Mouse (Mus musculus): ENCODE measurements around the gene Rpl29. TPM values are rescaled to one million over a fixed set of nuclear protein-coding genes. Genes with fewer than 3 reads are reported as not detected.

The Rpl29 gene
- polyA plus RNA-seq, 1 experiment from 2014 or later, result 947 TPM

- H3K4me3 ChIP-seq (ENCODE audit: low read length), result no peak overlapping the region
- H3K27me3 ChIP-seq (ENCODE audit: insufficient read depth, low read length), result 0 out of 2 replicates have a peak, but pooled peaks cover 3% of the 10 kb centered on the region
- no peak overlapping the region for H3K9ac ChIP-seq (replicated peaks; ENCODE audit: low read length)
- no peaks in the 10 kb centered on the region for H3K9me3 ChIP-seq (ENCODE audit: low read length)
- peaks cover 60% of the 10 kb centered on the region for H3K4me1 ChIP-seq (ENCODE audit: insufficient read depth, low read length)
- peaks cover 24% of the 10 kb centered on the region for H3K36me3 ChIP-seq (ENCODE audit: insufficient read depth, low read length)
- 0 out of 2 replicates have a peak overlapping the region, but pooled peaks have one; percentile 1 for H3K27ac ChIP-seq (ENCODE audit: low read length)
- 46% methylated on average over 15 of the region's 15 CpGs for WGBS
- no peak overlapping the region for H3K4me2 ChIP-seq (replicated peaks; ENCODE audit: low read depth, low read length)
- ATAC-seq (ENCODE audit: low FRiP score, low TSS enrichment), result no peak
Observed at GRCm38 (mm10) chr9:106459946-106460345, 30.7 kb downstream of the Rpl29 start.

- no peak overlapping the region for H3K9ac ChIP-seq (replicated peaks; ENCODE audit: low read length)
- H3K4me2 ChIP-seq (replicated peaks; ENCODE audit: low read depth, low read length), result no peak overlapping the region
- no peaks in the 10 kb centered on the region for H3K9me3 ChIP-seq (ENCODE audit: low read length)
- H3K4me3 ChIP-seq (ENCODE audit: low read length), result no peak overlapping the region
- H3K27ac ChIP-seq (ENCODE audit: low read length), result 0 out of 2 replicates have a peak overlapping the region, but pooled peaks have one; percentile 1
- peaks cover 24% of the 10 kb centered on the region for H3K36me3 ChIP-seq (ENCODE audit: insufficient read depth, low read length)
- no peak; the same call in 1 of the 2 replicates for ATAC-seq (ENCODE audit: low FRiP score, low TSS enrichment)
- WGBS, result 46% methylated on average over 18 of the region's 18 CpGs
- 0 out of 2 replicates have a peak, but pooled peaks cover 3% of the 10 kb centered on the region for H3K27me3 ChIP-seq (ENCODE audit: insufficient read depth, low read length)
- peaks cover 56% of the 10 kb centered on the region for H3K4me1 ChIP-seq (ENCODE audit: insufficient read depth, low read length)
Observed at GRCm38 (mm10) chr9:106460401-106461025, 31.3 kb downstream of the Rpl29 start.

GRCm38 (mm10) chr9:106461026-106461415 is 31.8 kb downstream of the Rpl29 start:
- Histone ChIP-seq H3K9me3 (ENCODE audit: low read length) (no peaks in the 10 kb centered on the region), H3K4me2 (replicated peaks; ENCODE audit: low read depth, low read length) (no peak overlapping the region), H3K4me3 (ENCODE audit: low read length) (no peak overlapping the region), H3K27ac (ENCODE audit: low read length) (no peak overlapping the region), H3K9ac (replicated peaks; ENCODE audit: low read length) (no peak overlapping the region), H3K36me3 (ENCODE audit: insufficient read depth, low read length) (peaks cover 24% of the 10 kb centered on the region), H3K27me3 (ENCODE audit: insufficient read depth, low read length) (0 out of 2 replicates have a peak, but pooled peaks cover 3% of the 10 kb centered on the region), H3K4me1 (ENCODE audit: insufficient read depth, low read length) (peaks cover 54% of the 10 kb centered on the region)
- WGBS, result 71% methylated on average over 9 of the region's 9 CpGs
- ATAC-seq (ENCODE audit: low FRiP score, low TSS enrichment), result no peak

- Histone ChIP-seq H3K9me3 (ENCODE audit: low read length) (no peaks in the 10 kb centered on the region), H3K27ac (ENCODE audit: low read length) (no peak overlapping the region), H3K9ac (replicated peaks; ENCODE audit: low read length) (no peak overlapping the region), H3K36me3 (ENCODE audit: insufficient read depth, low read length) (peaks cover 24% of the 10 kb centered on the region), H3K27me3 (ENCODE audit: insufficient read depth, low read length) (0 out of 2 replicates have a peak, but pooled peaks cover 3% of the 10 kb centered on the region), H3K4me2 (replicated peaks; ENCODE audit: low read depth, low read length) (no peak overlapping the region), H3K4me3 (ENCODE audit: low read length) (no peak overlapping the region), H3K4me1 (ENCODE audit: insufficient read depth, low read length) (peaks cover 46% of the 10 kb centered on the region)
- ATAC-seq (ENCODE audit: low FRiP score, low TSS enrichment), result no peak
- 77% methylated on average over 16 of the region's 16 CpGs for WGBS
Observed at GRCm38 (mm10) chr9:106461641-106462429, 32.6 kb downstream of the Rpl29 start.

- Histone ChIP-seq H3K9ac (replicated peaks; ENCODE audit: low read length) (no peak overlapping the region), H3K36me3 (ENCODE audit: insufficient read depth, low read length) (peaks cover 24% of the 10 kb centered on the region), H3K27me3 (ENCODE audit: insufficient read depth, low read length) (0 out of 2 replicates have a peak, but pooled peaks cover 3% of the 10 kb centered on the region), H3K4me2 (replicated peaks; ENCODE audit: low read depth, low read length) (no peak overlapping the region), H3K4me1 (ENCODE audit: insufficient read depth, low read length) (peaks cover 41% of the 10 kb centered on the region), H3K27ac (ENCODE audit: low read length) (no peak overlapping the region), H3K9me3 (ENCODE audit: low read length) (no peaks in the 10 kb centered on the region), H3K4me3 (ENCODE audit: low read length) (no peak overlapping the region)
- 90% methylated on average over 12 of the region's 12 CpGs for WGBS
- ATAC-seq (ENCODE audit: low FRiP score, low TSS enrichment), result no peak
Observed at GRCm38 (mm10) chr9:106462430-106462800, 33.2 kb downstream of the Rpl29 start.

GRCm38 (mm10) chr9:106463122-106464063 is 34.1 kb downstream of the Rpl29 start:
- Histone ChIP-seq H3K4me1 (ENCODE audit: insufficient read depth, low read length) (peaks cover 32% of the 10 kb centered on the region), H3K4me2 (replicated peaks; ENCODE audit: low read depth, low read length) (no peak overlapping the region), H3K27ac (ENCODE audit: low read length) (no peak overlapping the region), H3K9me3 (ENCODE audit: low read length) (no peaks in the 10 kb centered on the region), H3K27me3 (ENCODE audit: insufficient read depth, low read length) (0 out of 2 replicates have a peak, but pooled peaks cover 3% of the 10 kb centered on the region), H3K4me3 (ENCODE audit: low read length) (no peak overlapping the region), H3K36me3 (ENCODE audit: insufficient read depth, low read length) (peaks cover 24% of the 10 kb centered on the region), H3K9ac (replicated peaks; ENCODE audit: low read length) (no peak overlapping the region)
- WGBS, result 84% methylated on average over 21 of the region's 21 CpGs
- ATAC-seq (ENCODE audit: low FRiP score, low TSS enrichment), result no peak

GRCm38 (mm10) chr9:106464751-106465541 is 35.7 kb downstream of the Rpl29 start:
- peak; percentile 65 for ATAC-seq (ENCODE audit: low FRiP score, low TSS enrichment)
- 1% methylated on average over 87 of the region's 99 CpGs for WGBS

GRCm38 (mm10) chr9:106465571-106466200 is 36.4 kb downstream of the Rpl29 start, which contains the start of gene Gpr62:
Gene Gpr62, minus strand, starts transcription at chr9:106465938.
- peaks cover 21% of the 10 kb centered on the region; the same call in 1 of the 2 replicates for H3K36me3 ChIP-seq (ENCODE audit: insufficient read depth, low read length)
- H3K4me3 ChIP-seq (ENCODE audit: low read length), result peak within 1 kb of the TSS; percentile 58
- peak within 1 kb of the TSS; percentile 79 for H3K9ac ChIP-seq (replicated peaks; ENCODE audit: low read length)
- H3K27ac ChIP-seq (ENCODE audit: low read length), result peak within 1 kb of the TSS; percentile 62
- peak; percentile 4; the same call in 1 of the 2 replicates for ATAC-seq (ENCODE audit: low FRiP score, low TSS enrichment)
- H3K9me3 ChIP-seq (ENCODE audit: low read length), result no peaks in the 10 kb centered on the region
- peaks cover 18% of the 10 kb centered on the region for H3K4me1 ChIP-seq (ENCODE audit: insufficient read depth, low read length)
- 0 out of 2 replicates have a peak, but pooled peaks cover 3% of the 10 kb centered on the region for H3K27me3 ChIP-seq (ENCODE audit: insufficient read depth, low read length)
- H3K4me2 ChIP-seq (replicated peaks; ENCODE audit: low read depth, low read length), result peak within 1 kb of the TSS; percentile 97
- 28% methylated on average over 26 of the region's 26 CpGs for WGBS

More at GRCm38 (mm10) chr9:106464751-106465541, 35.7 kb downstream of the Rpl29 start:
- H3K27me3 ChIP-seq (ENCODE audit: insufficient read depth, low read length), result 0 out of 2 replicates have a peak, but pooled peaks cover 3% of the 10 kb centered on the region
- H3K36me3 ChIP-seq (ENCODE audit: insufficient read depth, low read length), result peaks cover 23% of the 10 kb centered on the region
- peak overlapping the region; percentile 62 for H3K27ac ChIP-seq (ENCODE audit: low read length)
- H3K4me3 ChIP-seq (ENCODE audit: low read length), result peak overlapping the region; percentile 58
- H3K4me1 ChIP-seq (ENCODE audit: insufficient read depth, low read length), result peaks cover 24% of the 10 kb centered on the region
- H3K4me2 ChIP-seq (replicated peaks; ENCODE audit: low read depth, low read length), result peak overlapping the region; percentile 97
- H3K9me3 ChIP-seq (ENCODE audit: low read length), result no peaks in the 10 kb centered on the region
- peak overlapping the region; percentile 79 for H3K9ac ChIP-seq (replicated peaks; ENCODE audit: low read length)

Data from kidney, embryonic 16.5 days (tissue).